Mouse (Mus musculus) intestine, embryonic 16.5 days (tissue): ENCODE data around the gene Agpat4. TPM values are rescaled to one million over a fixed set of nuclear protein-coding genes. Genes with fewer than 3 reads are reported as not detected.
A peak's percentile ranks its signal among the peaks of the same experiment; 100 is the strongest.

ENCODE experiments used
- ATAC-seq: fragments of 200-750 bp; cut with Nextera tagmentation; 2 replicates; pipeline ENCODE4 v1.8.0; 2017; ENCODE audit warnings: moderate TSS enrichment, moderate library complexity
- H3K27ac ChIP-seq: fragments of 300-500 bp; sonication (generic); 2 replicates; pipeline ENCODE4 v1.5.1; 2014; ENCODE audit warnings: mild to moderate bottlenecking, low read length
- H3K27me3 ChIP-seq: fragments of 300-500 bp; sonication (generic); replicated peaks from 2 replicates; pipeline ENCODE4 v1.6.1; 2014; ENCODE audit warnings: low read length, control low read depth, mixed read lengths; ENCODE audit not compliant: control insufficient read depth, insufficient read depth
- H3K36me3 ChIP-seq: fragments of 300-500 bp; sonication (generic); 2 replicates; pipeline ENCODE4 v1.6.1; 2014; ENCODE audit warnings: low read length, control low read depth; ENCODE audit not compliant: control insufficient read depth, insufficient read depth
- H3K4me1 ChIP-seq: fragments of 300-500 bp; sonication (generic); 2 replicates; pipeline ENCODE4 v1.6.1; 2014; ENCODE audit warnings: low read length, control low read depth, mixed read lengths; ENCODE audit not compliant: control insufficient read depth, insufficient read depth
- H3K4me2 ChIP-seq: fragments of 300-500 bp; sonication (generic); 2 replicates; pipeline ENCODE4 v1.6.1; 2014; ENCODE audit warnings: low read depth, low read length, control low read depth
- H3K4me3 ChIP-seq: fragments of 300-500 bp; sonication (generic); 2 replicates; pipeline ENCODE4 v1.5.1; 2014; ENCODE audit warnings: mild to moderate bottlenecking, low read length
- H3K9ac ChIP-seq: fragments of 300-500 bp; sonication (generic); 2 replicates; pipeline ENCODE4 v1.6.1; 2014; ENCODE audit warnings: low read depth, low read length
- H3K9me3 ChIP-seq: fragments of 300-500 bp; sonication (generic); 2 replicates; pipeline ENCODE4 v1.6.1; 2016; ENCODE audit warnings: low read length, control low read depth; ENCODE audit not compliant: control insufficient read depth
- WGBS: fragments of 180-500 bp; shearing (Covaris S2); extraction: QIAGEN DNeasy Blood & Tissue Kit; methylation state at CpG from one replicate; pipeline ENCODE4 v1.1.7; 2014; 5-methylcytosine and 5-hydroxymethylcytosine counted together
- polyA plus RNA-seq: library from polyadenylated mRNA; unstranded; fragments of >200 nt; fragmentation: Nextera tagmentation; extraction: Ambion mirVana; gene quantifications from 2 replicates; pipeline ENCODE4 v1.2.1, GENCODE M21; 2015

The Agpat4 gene
- polyA plus RNA-seq, 1 experiment from 2014 or later, result 19.2 TPM

DNA sequence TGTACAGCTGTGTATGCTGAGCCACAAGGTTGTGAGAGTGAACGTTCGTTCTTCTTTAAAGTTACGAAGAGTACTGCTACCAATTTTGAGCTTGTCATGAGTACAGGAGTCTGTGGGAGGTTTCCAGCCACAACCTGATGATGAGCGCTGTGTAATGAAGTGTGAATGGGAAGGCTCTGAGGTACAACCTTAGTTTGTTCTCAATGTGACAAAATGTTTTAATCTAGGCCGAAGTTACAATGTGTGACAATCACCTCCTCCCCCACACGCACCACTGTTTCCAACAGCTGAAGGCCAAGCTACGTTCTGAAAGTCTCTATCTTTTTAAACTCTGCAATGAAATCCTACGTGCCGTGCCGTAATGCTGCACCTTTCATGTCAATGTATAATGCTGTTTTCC lies 16.2 kb upstream of the Agpat4 start:
- no peak for ATAC-seq
- Histone ChIP-seq H3K9ac (no peak overlapping the region), H3K27me3 (no peaks in the 10 kb centered on the region), H3K4me2 (no peak overlapping the region), H3K4me3 (no peak overlapping the region), H3K27ac (no peak overlapping the region), H3K4me1 (no peaks in the 10 kb centered on the region), H3K9me3 (no peaks in the 10 kb centered on the region), H3K36me3 (no peaks in the 10 kb centered on the region)
- WGBS, result 94% methylated on average over 10 of the region's 10 CpGs

GRCm38 (mm10) chr17:12103781-12104180 lies 14.7 kb upstream of the Agpat4 start:
- ATAC-seq, result no peak
- H3K36me3 ChIP-seq, result no peaks in the 10 kb centered on the region
- H3K4me2 ChIP-seq, result no peak overlapping the region
- no peak overlapping the region for H3K27ac ChIP-seq
- H3K4me1 ChIP-seq, result no peaks in the 10 kb centered on the region
- no peak overlapping the region for H3K4me3 ChIP-seq
- no peaks in the 10 kb centered on the region for H3K9me3 ChIP-seq
- H3K27me3 ChIP-seq, result no peaks in the 10 kb centered on the region
- no peak overlapping the region for H3K9ac ChIP-seq
- 82% methylated on average over 6 of the region's 6 CpGs for WGBS

GRCm38 (mm10) chr17:12104245-12104644 lies 14.3 kb upstream of the Agpat4 start:
- WGBS, result 75% methylated on average over 7 of the region's 7 CpGs
- no peaks in the 10 kb centered on the region for H3K4me1 ChIP-seq
- H3K36me3 ChIP-seq, result no peaks in the 10 kb centered on the region
- H3K9me3 ChIP-seq, result no peaks in the 10 kb centered on the region
- no peak overlapping the region for H3K4me2 ChIP-seq
- no peak overlapping the region for H3K4me3 ChIP-seq
- no peak overlapping the region for H3K9ac ChIP-seq
- no peaks in the 10 kb centered on the region for H3K27me3 ChIP-seq
- no peak overlapping the region for H3K27ac ChIP-seq
- no peak for ATAC-seq

- Histone ChIP-seq H3K27me3 (no peaks in the 10 kb centered on the region), H3K27ac (no peak overlapping the region), H3K36me3 (no peaks in the 10 kb centered on the region), H3K4me1 (no peaks in the 10 kb centered on the region), H3K4me2 (no peak overlapping the region), H3K9me3 (no peaks in the 10 kb centered on the region), H3K9ac (no peak overlapping the region), H3K4me3 (no peak overlapping the region)
- no peak for ATAC-seq
- 87% methylated on average over 6 of the region's 6 CpGs for WGBS
Measured at GRCm38 (mm10) chr17:12104690-12105089, 13.8 kb upstream of the Agpat4 start.

- no peak for ATAC-seq
- Histone ChIP-seq H3K4me1 (no peaks in the 10 kb centered on the region), H3K27ac (no peak overlapping the region), H3K9ac (no peak overlapping the region), H3K27me3 (no peaks in the 10 kb centered on the region), H3K4me3 (no peak overlapping the region), H3K36me3 (no peaks in the 10 kb centered on the region), H3K4me2 (no peak overlapping the region), H3K9me3 (no peaks in the 10 kb centered on the region)
- WGBS, result 50% methylated on average over 4 of the region's 4 CpGs
Measured at GRCm38 (mm10) chr17:12106255-12106654, 12.2 kb upstream of the Agpat4 start.

DNA sequence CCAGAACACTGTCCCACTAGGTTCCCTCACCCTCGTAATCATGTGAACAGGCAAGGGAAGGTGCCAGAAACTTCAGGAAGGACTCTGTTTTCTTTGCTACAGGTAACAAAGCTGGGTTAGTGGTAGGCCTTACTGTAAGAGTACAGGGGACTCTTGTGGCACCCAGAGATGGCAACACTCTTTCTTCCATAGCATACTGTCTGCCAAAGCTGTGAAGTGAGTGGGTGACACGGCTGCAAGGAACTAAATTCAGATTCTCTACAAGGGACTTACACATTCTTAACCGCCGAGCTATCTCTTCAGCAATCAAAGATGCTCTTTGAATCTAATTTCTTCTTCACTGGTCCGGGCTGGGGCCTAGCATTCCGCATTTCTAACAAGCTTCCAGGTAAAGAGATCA lies 4.9 kb upstream of the Agpat4 start:
- Histone ChIP-seq H3K9me3 (no peaks in the 10 kb centered on the region), H3K4me2 (no peak overlapping the region), H3K27me3 (no peaks in the 10 kb centered on the region), H3K4me1 (no peaks in the 10 kb centered on the region), H3K36me3 (no peaks in the 10 kb centered on the region), H3K9ac (no peak overlapping the region), H3K27ac (no peak overlapping the region), H3K4me3 (no peak overlapping the region)
- no peak for ATAC-seq
- WGBS, result 93% methylated on average over 6 of the region's 6 CpGs

- Histone ChIP-seq H3K4me1 (peaks cover under 1% of the 10 kb centered on the region; the same call in 1 of the 2 replicates), H3K4me3 (no peak overlapping the region), H3K4me2 (no peak overlapping the region), H3K9ac (no peak overlapping the region), H3K9me3 (no peaks in the 10 kb centered on the region), H3K27me3 (no peaks in the 10 kb centered on the region), H3K27ac (no peak overlapping the region), H3K36me3 (no peaks in the 10 kb centered on the region)
- ATAC-seq, result no peak
- whole genome bisulfite sequencing, result 84% methylated on average over 2 of the region's 2 CpGs
Measured at GRCm38 (mm10) chr17:12115086-12115485, 3.4 kb upstream of the Agpat4 start.

GRCm38 (mm10) chr17:12118131-12118530 lies 373 bp upstream of the Agpat4 start:
- Histone ChIP-seq H3K9me3 (no peaks in the 10 kb centered on the region), H3K36me3 (no peaks in the 10 kb centered on the region), H3K4me1 (peaks cover 3% of the 10 kb centered on the region), H3K27me3 (no peaks in the 10 kb centered on the region), H3K27ac (0 out of 2 replicates have a peak overlapping the region, but pooled peaks have one; percentile 17), H3K4me3 (peak overlapping the region; percentile 53), H3K4me2 (peak overlapping the region; percentile 98), H3K9ac (peak overlapping the region; percentile 74)
- ATAC-seq, result peak; percentile 18; the same call in 1 of the 2 replicates
- WGBS, result 2% methylated on average over 9 of the region's 9 CpGs

DNA sequence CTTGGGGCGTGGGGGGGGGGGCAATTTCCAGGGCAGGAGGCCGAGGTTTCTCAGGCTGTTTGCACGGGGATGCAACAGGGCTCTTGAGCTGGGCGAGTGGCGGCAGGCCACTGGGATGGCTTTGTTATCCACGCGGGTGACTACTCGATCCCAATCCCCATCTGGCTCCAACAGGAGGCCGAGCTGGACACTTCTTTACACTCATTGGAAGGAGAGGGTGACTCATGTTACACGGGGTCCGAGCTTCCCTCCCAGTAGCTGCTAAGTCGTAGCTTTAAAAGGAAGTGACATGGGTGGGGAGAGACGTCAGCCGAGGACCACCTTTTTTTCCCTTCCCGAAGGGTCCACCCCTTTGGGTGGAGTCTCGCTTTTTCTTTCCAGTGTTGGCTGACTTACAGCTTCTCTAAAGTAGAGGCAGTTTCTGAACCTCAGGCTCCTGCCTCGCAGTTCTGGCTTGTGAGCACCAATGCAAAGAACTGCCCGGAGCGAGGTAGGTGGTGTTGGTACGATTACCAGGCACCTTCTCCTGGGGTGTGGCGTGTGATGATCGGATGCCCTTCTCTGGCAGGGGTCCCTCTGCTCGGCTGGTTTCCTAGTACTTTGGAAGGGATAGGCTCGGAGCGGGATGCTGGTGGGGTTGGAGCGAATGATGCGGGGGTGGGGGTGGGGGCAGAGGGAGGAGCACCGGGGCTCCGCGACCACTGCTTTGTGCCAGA lies 580 bp downstream of the Agpat4 start:
- ATAC-seq, result peak; percentile 92
- H3K9me3 ChIP-seq, result no peaks in the 10 kb centered on the region
- H3K9ac ChIP-seq, result peak overlapping the region; percentile 74
- peaks cover 3% of the 10 kb centered on the region for H3K4me1 ChIP-seq
- under 1% methylated on average over 30 of the region's 30 CpGs for WGBS
- H3K27me3 ChIP-seq, result no peaks in the 10 kb centered on the region
- peak overlapping the region; percentile 83 for H3K27ac ChIP-seq
- no peaks in the 10 kb centered on the region for H3K36me3 ChIP-seq
- peak overlapping the region; percentile 53 for H3K4me3 ChIP-seq
- H3K4me2 ChIP-seq, result peak overlapping the region; percentile 98

GRCm38 (mm10) chr17:12119675-12120074 lies 1.2 kb downstream of the Agpat4 start:
- ATAC-seq, result no peak
- WGBS, result 2% methylated on average over 12 of the region's 12 CpGs

More at GRCm38 (mm10) chr17:12119675-12120074, 1.2 kb downstream of the Agpat4 start:
- Histone ChIP-seq H3K27me3 (no peaks in the 10 kb centered on the region), H3K27ac (peak overlapping the region; percentile 61), H3K4me2 (peak overlapping the region; percentile 98), H3K4me1 (peaks cover 3% of the 10 kb centered on the region), H3K4me3 (peak overlapping the region; percentile 53), H3K9ac (peak overlapping the region; percentile 74), H3K36me3 (no peaks in the 10 kb centered on the region; the same call in 1 of the 2 replicates), H3K9me3 (no peaks in the 10 kb centered on the region)
